Mouse (Mus musculus) gastrocnemius, postnatal 14 days (tissue): ENCODE measurements around the gene AU018091. TPM values are rescaled to one million over a fixed set of nuclear protein-coding genes. Genes with fewer than 3 reads are reported as not detected.
"Not testable (repeated sequence)": the region's sequence is repeated elsewhere in the genome, so short reads cannot be mapped to it uniquely, and the experiment has no call there.

ENCODE experiments used
- DNase-seq: peaks from one replicate; pipeline ENCODE4 v3.0.0; 2021; ENCODE audit warnings: mixed read lengths
- intact Hi-C: fragments of 180-260 bp; cut with DNase I; formaldehyde crosslinking; loops from one replicate; pipeline ENCODE4 v1.15.1; 2025; ENCODE audit warnings: low total_unique reads
- microRNA-seq, 2 experiments: library from miRNA; unstranded; fragments of <30 nt; microRNA quantifications; one replicate each; pipeline ENCODE4 v1.2.0; 2021
- total RNA-seq, 2 experiments: library from RNA; stranded (reverse); gene quantifications; 2 replicates each; pipeline ENCODE4 v1.2.3; 2021

The AU018091 gene
- total RNA-seq, 2 experiments from 2014 or later, result not detected

DNA sequence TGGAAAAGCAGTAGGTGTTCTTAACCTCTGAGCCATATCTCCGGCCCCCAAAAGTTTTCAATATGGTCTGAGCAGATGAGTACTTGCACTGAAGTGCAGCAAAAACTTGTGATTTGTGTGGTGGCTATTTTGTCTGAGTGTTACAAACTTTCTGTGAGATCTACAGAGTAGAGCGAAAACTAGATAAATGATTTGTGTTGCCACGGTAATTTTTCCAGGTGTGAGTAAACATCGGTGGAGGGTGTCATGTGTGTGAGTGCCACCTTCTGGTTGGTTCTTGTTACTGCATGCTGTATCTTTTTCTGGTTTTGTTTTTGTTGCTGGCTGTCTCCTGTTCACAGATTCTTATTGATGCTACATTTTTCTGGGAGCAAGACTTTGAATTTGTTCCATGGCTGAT, 15.4 kb upstream of the AU018091 start:
- intact Hi-C loops, result no loop called here
- DNase-seq, result no peak

GRCm38 (mm10) chr7:3180958-3181357, 12.0 kb upstream of the AU018091 start:
- intact Hi-C loops, DNase-seq: not testable (repeated sequence)

GRCm38 (mm10) chr7:3168296-3168695, 707 bp downstream of the AU018091 start:
- intact Hi-C loops, result no loop called here
- DNase-seq, result no peak

DNA sequence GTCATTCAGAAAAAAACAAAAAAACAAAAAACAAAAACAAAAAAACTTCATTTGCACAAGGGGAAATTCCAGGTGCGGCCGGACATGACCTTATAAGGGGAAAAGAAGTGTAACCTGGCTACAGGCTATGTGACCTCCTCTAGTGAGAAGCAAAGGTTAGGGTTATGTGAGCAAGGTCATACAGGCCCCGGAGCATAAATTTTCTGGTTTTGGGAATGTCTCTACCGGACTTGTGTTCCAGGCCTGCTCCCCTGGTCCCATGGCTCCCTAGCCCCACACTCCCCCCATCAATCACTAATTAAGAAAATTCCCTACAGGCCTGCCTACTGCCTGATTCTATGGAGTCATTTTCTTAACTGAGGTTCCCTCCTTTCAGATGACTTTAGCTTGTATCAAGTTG, 2.7 kb downstream of the AU018091 start:
- no peak for DNase-seq
- intact Hi-C loops, result no loop called here

- no peak for DNase-seq
- intact Hi-C loops, result no loop called here
These were observed 4.0 kb downstream of the AU018091 start for GRCm38 (mm10) chr7:3164991-3165390.

GRCm38 (mm10) chr7:3164381-3164780, 4.6 kb downstream of the AU018091 start:
- intact Hi-C loops, result no loop called here
- DNase-seq, result no peak

- intact Hi-C loops, result no loop called here
- no peak for DNase-seq
These were observed 18.6 kb downstream of the AU018091 start for GRCm38 (mm10) chr7:3150376-3150775.

GRCm38 (mm10) chr7:3146072-3146471, 22.9 kb downstream of the AU018091 start:
- intact Hi-C loops, result no loop called here
- no peak for DNase-seq

DNA sequence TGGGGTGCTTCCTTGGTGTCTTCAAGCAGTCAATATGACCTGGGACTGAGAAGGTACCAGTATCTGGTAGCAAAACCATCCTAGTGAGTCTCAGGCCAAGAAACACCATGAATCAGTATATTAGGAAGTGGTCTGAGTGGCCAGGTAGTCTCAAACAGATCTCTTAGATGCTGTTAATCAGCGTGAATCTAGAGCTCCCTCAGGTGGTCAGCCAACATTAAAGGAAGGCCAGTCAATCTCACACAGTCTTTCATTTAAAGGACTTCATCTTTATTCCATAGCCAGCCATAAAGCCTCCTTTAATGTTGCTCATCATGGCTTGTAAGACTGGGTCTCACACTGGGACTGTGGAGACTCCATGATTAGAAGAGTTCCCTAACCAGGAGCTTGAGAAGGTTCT, 25.7 kb downstream of the AU018091 start:
- DNase-seq, result no peak

DNA sequence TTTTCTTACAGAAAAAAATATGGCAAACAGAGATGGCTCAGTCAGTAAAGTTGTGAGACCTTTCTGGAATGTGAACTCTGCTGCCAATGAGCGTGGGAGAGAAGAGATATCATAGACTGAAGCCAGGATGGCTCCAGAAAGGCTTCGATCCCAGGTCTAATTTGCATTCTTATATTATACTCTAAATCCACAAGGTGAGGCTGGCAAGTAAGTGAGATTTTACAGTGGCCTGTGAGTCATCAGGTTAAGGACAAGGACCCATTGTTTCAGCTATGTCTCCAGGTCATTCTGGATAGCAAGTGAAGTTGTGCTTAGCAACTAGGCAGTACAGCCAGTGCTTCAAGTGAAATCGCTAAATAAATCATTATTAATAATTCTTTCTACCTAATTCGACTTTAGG, 33.4 kb downstream of the AU018091 start:
- no peak for DNase-seq
- intact Hi-C loops, result no loop called here

More for the DNA sequence above, 25.7 kb downstream of the AU018091 start:
- intact Hi-C loops, result no loop called here

DNA sequence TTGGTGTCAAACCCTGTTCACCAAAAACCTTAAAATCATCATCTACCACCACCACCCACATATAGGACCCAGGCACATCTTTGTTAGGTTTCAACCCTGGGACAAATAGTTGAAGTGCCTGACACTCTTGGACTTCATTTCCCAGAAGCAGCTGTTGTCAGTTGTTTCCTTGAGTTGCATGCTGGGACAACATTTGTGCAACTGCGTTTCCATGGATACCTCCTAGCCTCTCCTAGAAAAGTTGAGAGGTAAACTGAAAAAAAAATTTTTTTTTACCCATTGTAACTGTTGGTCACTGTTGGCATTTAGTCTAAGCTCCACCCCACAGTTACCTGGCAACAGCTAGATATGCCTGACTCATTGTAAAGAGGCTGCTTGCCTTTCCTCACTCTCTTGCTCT, 34.3 kb downstream of the AU018091 start:
- intact Hi-C loops, result no loop called here
- DNase-seq, result no peak

DNA sequence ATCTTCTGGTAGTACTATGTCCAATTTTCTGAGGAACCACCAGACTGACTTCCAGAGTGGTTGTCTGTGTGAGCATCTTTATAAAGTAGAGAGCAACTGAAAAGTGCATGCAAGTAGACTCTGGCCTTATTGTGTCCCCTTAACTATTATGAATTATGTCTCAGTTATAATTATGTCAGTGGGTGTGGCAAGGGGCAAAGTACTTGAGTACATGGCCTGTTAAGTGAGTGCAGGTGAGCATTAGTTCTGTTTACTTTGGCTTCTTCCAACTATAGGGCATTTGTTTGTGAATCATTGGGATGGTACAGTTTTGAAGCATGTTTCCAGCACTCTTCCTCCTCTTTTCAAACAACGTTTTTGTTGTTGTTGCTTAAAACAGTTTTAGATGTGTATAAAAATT, 38.7 kb downstream of the AU018091 start:
- intact Hi-C loops, result no loop called here
- DNase-seq, result no peak

DNA sequence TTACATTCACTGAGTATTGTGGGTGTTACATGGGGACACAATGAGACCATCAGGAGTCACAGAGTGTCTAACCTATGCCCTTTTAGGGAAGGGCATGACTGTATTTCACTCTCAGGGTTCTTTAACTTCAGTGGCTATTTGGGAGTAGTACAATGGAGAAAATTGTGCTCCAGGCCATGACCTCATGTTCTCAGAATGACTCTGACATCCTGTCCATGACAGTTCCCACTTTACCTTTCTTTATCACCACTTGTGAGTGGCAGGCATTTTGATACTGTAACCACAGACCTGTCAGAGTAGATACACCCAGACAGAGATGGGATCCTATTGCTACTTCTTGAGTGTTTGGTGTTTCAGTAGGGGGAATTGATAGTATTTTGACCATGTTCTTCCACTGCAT, 40.4 kb downstream of the AU018091 start:
- DNase-seq, intact Hi-C loops: not testable (repeated sequence)

GRCm38 (mm10) chr7:3111193-3111592, 57.8 kb downstream of the AU018091 start:
- DNase-seq, intact Hi-C loops: not testable (repeated sequence)

GRCm38 (mm10) chr7:3106516-3107077, 62.4 kb downstream of the AU018091 start:
- intact Hi-C loops, DNase-seq: not testable (repeated sequence)

Small RNA genes within 50 kb of the gene (microRNA-seq; reads per million reads assigned to microRNA genes)
- gene Mir290a, result 0 reads per million in 2 experiments
- gene Mir290b, result 0 reads per million in 2 experiments
- gene Mir291a, result 0 reads per million in 2 experiments
- gene Mir292, result 0 reads per million in 2 experiments
- gene Mir292b, result 0 reads per million in 2 experiments

Other genes with a start within 250 kb of the AU018091 start
- not detected for gene Nlrp12, start 80.5 kb upstream of the AU018091 start, total RNA-seq
- 10 to 100 TPM; 65.0 to 76.7 TPM for gene Myadm, start 119.9 kb upstream of the AU018091 start, total RNA-seq
- 1 to 10 TPM; 2.1 to 2.3 TPM for gene Prkcg, start 120.0 kb upstream of the AU018091 start, total RNA-seq
- 1 to 10 TPM; 5.9 to 6.7 TPM for gene Cacng7, start 163.8 kb upstream of the AU018091 start, total RNA-seq
- not detected for gene Cacng8, start 221.5 kb upstream of the AU018091 start, total RNA-seq